Mouse (Mus musculus): Measurements from ENCODE around the gene Gm5152. TPM values are rescaled to one million over a fixed set of nuclear protein-coding genes. Genes with fewer than 3 reads are reported as not detected.

The Gm5152 gene
- total RNA-seq (2023), result not detected

GRCm38 (mm10) chr5:10246426-10246825, at the start of gene Gm5152:
Gene Gm5152, minus strand, starts transcription at chr5:10246526.

Data from neutrophil, adult 83 days (primary cell).